Mouse (Mus musculus) megakaryocyte, adult 5-6 weeks (primary cell): ENCODE data around the gene Zdhhc1. TPM values are rescaled to one million over a fixed set of nuclear protein-coding genes. Genes with fewer than 3 reads are reported as not detected.

Experiments
- ATAC-seq: 2 replicates; pipeline ENCODE4 v1.8.0; 2016; ENCODE audit warnings: mild to moderate bottlenecking, inconsistent platforms; ENCODE audit not compliant: poor library complexity, severe bottlenecking
- total RNA-seq, 2 experiments: library from RNA; stranded (forward) in 1 of 2; stranded (reverse) in 1 of 2; fragments of 153-499, 151-499 nt in 1 of 2; fragments of 221-1000, 200-1000 nt in 1 of 2; gene quantifications; 2 replicates each; pipeline versions ENCODE4 v1.2.3 to v1.2.4; 2015 to 2017

Zdhhc1 gene
- total RNA-seq, 2 experiments from 2014 or later = 0.92 to 1.2 TPM

DNA sequence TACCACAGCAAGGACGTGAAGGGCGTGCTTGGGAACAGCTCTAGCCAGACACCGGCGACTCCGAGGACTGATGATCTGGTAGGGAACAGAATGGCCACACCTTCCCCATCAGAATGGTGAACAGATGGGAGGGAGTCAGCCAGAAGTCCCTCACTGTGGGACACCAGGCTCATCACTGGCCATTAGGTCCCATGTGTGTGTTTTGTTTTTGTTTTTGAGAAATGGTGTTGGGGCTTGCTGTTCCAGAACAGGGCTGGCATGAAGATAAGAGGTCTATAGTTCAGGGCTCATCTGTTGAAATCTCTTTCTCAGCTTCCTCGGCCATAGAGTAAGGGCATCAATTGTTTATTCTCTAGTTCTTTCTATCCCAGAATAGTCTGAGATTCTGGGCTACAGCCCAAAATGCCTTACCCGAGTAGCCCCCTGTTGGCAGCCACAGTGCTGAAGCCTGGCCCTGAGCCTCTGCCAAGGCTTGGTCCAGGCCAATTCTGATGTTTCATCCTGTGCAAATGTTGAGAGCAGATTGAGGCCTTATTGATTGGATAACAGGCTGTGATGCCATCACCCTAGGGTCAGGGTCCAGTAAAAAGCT, 29.9 kb downstream of the Zdhhc1 start:
- ATAC-seq = no peak

DNA sequence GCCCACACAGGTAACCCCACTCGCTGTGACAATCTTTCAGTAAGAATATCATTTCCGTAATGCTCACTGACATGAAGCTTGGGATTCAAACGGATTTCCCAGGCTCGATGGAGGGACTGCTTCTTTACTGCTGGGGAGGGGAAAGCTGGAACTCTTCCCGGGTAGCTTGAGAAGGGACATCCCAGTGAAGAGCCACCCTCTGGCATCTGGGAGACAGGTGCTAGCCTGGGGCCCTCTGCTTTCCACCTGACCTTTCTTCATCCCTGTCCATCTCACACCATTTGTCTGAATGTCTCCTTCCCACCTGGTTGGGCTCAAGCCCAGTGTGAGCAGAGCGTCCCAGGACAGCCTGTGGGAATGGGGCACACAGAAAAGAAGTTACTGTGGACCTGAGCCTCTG, 30.5 kb downstream of the Zdhhc1 start:
- no peak for ATAC-seq

DNA sequence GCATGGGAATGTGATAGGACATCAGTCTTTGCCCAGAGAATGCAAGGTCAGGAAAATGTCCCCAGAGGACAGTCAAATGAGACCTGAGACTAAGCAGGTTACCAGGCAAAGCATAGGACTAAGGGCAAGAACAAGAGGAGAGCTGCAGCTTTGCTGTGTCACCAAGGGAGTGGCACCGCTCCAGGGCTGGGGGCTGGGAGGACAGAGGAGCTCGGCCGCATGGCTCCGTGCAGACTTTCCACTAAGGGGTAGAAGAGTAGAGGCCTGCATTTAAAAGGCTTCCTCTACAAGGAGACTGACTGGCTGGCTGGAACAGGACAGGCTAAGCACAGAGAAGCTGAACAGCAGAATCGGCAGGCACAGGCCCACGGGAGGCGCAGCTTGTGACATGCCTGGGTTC, 32.1 kb downstream of the Zdhhc1 start:
- no peak for ATAC-seq

- no peak for ATAC-seq
These were observed 35.5 kb downstream of the Zdhhc1 start for GRCm38 (mm10) chr8:105461085-105461803.

DNA sequence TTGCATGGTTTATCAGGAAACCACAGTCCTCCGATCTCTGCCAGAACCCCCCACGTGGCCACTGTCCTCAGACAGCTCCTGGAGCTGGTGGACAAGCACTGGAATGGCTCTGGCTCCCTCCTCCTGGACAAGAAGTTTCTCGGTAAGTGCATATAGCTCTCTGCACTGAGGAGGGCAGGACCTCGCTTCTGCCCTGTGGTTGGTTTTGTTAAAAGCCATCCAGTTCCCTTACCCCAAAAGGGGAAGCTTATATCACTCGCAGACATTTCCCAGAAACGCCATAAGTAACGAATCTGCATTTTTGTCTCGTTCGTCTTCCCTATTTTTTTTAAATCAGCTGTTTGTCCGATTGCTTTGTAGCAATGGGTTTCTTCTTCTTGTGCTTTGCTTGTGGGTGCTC, 41.5 kb downstream of the Zdhhc1 start:
- ATAC-seq = peak; percentile 89

DNA sequence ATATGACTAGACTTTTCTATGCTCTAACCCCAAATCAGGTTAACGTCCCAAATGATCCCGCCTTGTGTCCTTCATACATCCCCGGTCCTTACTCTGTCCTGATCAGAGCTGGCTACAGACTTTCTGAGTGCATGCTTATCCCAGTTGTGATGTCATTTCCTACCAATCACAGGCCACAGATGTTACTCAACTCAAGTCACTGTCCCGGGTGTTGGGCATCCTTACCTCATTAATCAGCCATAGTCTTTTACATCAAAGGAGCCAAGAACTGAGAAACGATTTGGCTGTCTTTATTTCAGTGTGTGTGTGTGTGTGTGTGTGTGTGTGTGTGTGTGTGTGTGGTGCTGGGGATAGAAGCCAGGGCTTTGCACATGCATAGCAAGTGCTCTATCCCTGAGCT, 42.6 kb downstream of the Zdhhc1 start:
- ATAC-seq = no peak

DNA sequence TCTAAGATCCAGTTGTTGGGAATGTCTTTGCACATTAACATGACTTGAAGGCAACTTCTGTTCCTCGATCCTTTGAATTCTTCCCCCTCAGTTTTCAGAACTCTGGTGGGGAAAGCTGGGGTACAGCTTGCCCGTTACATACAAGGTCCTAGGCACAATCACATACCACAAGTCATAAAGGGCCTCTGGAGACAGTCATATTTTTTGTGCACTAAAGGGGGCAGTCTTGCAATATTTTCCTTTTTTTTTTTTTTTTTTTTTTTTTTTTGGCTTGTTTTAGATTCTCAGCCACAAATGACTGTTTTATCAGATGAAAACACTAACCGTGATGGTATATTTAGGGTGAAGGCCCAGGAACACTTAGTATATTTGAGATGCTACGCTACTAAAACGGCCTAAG, 43.4 kb downstream of the Zdhhc1 start:
- ATAC-seq = peak; percentile 20; the same call in 1 of the 2 replicates

DNA sequence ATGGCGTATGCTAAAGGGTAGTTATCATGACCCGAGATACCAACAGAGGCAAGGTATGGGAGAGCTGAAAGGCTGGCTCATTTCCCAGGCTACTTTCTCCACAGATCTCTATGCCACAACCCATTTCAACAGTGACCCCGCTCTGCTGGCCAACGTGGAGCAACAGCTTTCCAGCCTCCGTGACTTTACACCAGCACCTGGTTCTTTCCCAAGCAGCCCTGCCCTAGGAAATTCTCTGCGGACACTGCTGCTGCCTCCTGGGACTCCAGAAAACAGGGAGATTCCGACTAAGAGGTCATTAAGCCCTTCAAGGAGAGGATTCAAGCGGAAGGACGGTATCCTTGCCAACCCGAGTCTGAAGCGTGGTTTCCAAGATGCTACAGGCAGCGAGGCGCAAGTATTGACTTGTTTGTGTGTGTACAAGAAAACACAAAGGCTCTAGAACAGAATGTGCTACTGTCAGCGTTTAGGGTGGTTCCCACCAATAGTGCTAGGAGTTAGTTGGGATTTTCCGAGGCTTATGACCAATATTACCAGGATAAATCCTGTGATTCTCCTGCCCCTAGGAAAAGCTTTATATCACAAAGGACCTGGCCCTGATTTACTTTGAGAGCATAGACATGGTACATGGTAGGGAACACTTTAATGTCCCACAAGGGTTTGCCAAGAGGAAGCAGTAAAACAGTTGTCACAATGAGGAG, 44.6 kb downstream of the Zdhhc1 start:
- no peak for ATAC-seq

DNA sequence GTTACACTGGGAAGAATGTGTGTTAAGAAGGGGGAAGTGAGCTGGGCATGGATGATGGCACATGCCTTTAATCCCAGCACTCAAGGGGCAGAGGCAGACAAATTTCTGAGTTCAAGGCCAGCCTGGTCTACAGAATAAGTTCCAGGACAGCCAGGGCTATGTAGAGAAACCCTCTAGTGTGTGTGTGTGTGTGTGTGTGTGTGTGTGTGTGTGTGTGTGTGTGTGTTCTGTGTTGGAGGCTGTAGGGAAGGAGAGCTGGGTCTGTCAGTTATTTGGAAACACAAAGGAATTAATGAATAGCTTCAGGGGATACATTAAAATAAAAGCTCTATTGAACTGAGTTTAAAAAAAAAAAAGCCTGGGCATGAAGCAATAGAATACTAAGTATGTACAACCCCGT, 45.7 kb downstream of the Zdhhc1 start:
- ATAC-seq = no peak

- no peak for ATAC-seq
These were observed 48.1 kb downstream of the Zdhhc1 start for GRCm38 (mm10) chr8:105448596-105448995.

DNA sequence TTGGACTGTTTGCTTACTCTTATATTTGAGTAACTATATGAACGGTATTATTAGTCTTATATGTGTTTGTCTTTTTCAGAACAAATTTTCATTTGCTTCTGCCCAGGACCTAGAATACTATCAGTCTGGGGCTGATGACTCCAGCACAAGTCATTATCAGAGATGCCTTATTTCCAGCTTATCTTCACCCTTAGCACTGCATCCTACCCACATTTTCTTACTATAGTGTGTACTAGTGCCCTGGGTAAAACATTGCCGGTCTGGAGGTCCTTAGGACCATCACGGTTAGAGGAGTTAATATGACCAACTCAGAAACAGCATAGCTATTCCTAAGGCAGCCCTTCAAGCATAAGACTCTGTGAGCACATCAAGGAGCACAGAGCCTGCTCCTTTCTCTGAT, 48.5 kb downstream of the Zdhhc1 start:
- ATAC-seq = no peak

DNA sequence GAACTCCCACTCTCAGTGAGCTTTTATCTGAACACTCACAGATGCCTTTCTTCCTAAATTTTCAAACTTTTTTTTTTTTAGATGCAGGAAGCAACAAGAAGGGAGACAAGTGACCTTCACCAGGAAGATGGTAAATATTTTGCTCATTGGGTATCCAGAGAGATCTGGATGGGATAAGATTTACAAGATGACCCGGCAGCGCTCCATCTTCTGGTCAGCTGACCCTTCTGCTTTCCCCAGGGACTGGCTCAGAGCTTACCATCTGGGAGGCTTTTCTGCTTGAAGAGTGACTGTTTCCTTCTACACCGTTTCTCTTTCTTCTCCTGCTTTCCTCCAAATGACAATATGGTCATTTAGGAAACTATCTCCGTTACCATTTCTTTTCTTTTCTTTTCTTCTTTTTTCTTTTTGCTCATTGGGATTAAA, 50.6 kb downstream of the Zdhhc1 start:
- ATAC-seq = no peak

GRCm38 (mm10) chr8:105445296-105446126, 51.2 kb downstream of the Zdhhc1 start:
- ATAC-seq = no peak

- ATAC-seq = no peak
These were observed 54.0 kb downstream of the Zdhhc1 start for GRCm38 (mm10) chr8:105442661-105443060.

DNA sequence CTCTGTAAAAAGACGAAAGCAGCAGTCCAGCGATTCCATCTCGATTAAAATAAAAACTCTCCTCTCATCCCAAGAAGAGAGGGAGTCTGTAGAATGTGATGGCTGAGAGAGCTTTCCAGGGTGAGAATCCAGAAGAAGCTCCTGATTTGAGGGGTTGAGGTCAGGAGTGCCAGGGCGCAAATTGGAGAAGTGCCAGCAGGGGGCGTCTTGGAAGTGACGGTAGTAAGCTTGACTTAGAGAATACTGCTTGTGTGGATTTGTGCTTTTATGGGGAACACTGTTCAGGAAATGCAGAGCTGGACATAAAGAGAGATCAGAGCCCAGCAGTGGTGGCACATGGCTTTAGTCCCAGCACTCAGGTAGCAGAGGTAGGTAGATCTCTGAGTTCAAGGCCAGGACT, 55.3 kb downstream of the Zdhhc1 start:
- ATAC-seq = 0 out of 2 replicates have a peak, but pooled peaks have one; percentile 51

DNA sequence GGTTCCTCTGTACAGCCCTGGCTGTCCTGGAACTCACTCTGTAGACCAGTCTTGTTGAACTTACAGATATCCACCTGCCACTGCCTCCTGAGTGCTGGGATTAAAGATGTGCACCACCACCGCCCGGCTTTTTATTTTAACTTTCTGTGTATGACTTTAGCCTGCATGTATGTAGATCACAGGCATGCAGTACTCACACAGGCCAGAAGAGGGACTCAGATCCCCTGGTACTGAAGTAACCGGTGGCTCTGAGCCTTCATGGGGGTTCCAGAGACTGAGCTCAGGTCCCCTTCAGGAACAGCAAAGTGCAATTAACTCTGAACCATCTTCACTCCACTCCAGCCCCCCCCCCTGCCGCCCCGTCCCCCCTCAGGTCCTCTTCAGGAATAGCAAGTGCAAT, 57.8 kb downstream of the Zdhhc1 start:
- ATAC-seq = 0 out of 2 replicates have a peak, but pooled peaks have one; percentile 59

GRCm38 (mm10) chr8:105437078-105437748, 59.5 kb downstream of the Zdhhc1 start:
- ATAC-seq = no peak

GRCm38 (mm10) chr8:105436218-105436617, 60.5 kb downstream of the Zdhhc1 start:
- no peak for ATAC-seq

DNA sequence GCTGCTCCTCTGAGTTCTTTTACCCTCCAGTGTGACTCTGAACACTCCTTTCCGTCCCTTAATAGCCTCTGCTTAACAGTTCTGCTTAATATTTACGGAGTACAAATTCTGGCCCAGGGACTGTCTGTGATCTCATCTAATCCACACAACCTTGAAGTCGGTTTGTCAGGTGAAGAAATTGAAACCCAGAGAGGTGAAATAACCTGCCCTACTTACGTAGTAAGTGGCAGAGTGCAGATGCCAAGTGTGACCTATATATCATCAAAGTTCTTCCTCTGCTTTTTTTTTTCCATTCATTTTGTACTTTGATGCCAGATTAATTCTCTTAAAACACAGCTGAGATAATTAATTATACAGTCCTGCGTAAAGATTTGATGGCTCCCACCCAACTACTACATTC, 62.6 kb downstream of the Zdhhc1 start:
- no peak for ATAC-seq

- no peak for ATAC-seq
These were observed 63.2 kb downstream of the Zdhhc1 start for GRCm38 (mm10) chr8:105433511-105433910.

GRCm38 (mm10) chr8:105433021-105433420, 63.7 kb downstream of the Zdhhc1 start:
- ATAC-seq = no peak
